Mouse (Mus musculus) MEL (cell line): ENCODE measurements around the gene Rbbp9. TPM values are rescaled to one million over a fixed set of nuclear protein-coding genes. Genes with fewer than 3 reads are reported as not detected.

Experiments used
- DNase-seq: peaks from one replicate; pipeline ENCODE4 v3.0.0; 2011; ENCODE audit warnings: low read depth, low spot score
- H3K27ac ChIP-seq: 2 replicates; pipeline ENCODE4 v1.5.1; 2012; ENCODE audit warnings: low read depth, mild to moderate bottlenecking, control low read depth, low read length, moderate library complexity; ENCODE audit not compliant: control insufficient read depth
- H3K27me3 ChIP-seq, 2 experiments: fragments of 150-350 bp in 1 of 2; sonication (generic) in 1 of 2; 2 replicates each; pipeline ENCODE4 v1.6.1; 2012; ENCODE audit warnings: low read length in 2 of 2, mild to moderate bottlenecking in 2 of 2, improper control_type of control experiment in 1 of 2, moderate library complexity in 1 of 2; ENCODE audit not compliant: insufficient read depth in 2 of 2, control insufficient read depth in 1 of 2
- H3K36me3 ChIP-seq, 2 experiments: 2 replicates each; pipeline ENCODE4 v1.6.1; 2012 to 2014; ENCODE audit warnings: low read length in 2 of 2, improper control_type of control experiment in 1 of 2, inconsistent platforms in 1 of 2, mild to moderate bottlenecking in 1 of 2; ENCODE audit not compliant: insufficient read depth in 2 of 2, control insufficient read depth in 1 of 2
- H3K4me1 ChIP-seq, 2 experiments: fragments of 150-350 bp in 1 of 2; sonication (generic) in 1 of 2; 2 replicates each; pipeline ENCODE4 v1.6.1; 2012; ENCODE audit warnings: low read length in 2 of 2, improper control_type of control experiment in 1 of 2, mild to moderate bottlenecking in 1 of 2; ENCODE audit not compliant: insufficient read depth in 2 of 2, control insufficient read depth in 1 of 2
- H3K4me3 ChIP-seq, 2 experiments: fragments of 150-350 bp in 1 of 2; sonication (generic) in 1 of 2; 2 replicates each; pipeline ENCODE4 v1.5.1; 2012; ENCODE audit warnings: low read depth in 2 of 2, low read length in 2 of 2, mild to moderate bottlenecking in 2 of 2, moderate library complexity in 2 of 2, control low read depth in 1 of 2, improper control_type of control experiment in 1 of 2; ENCODE audit not compliant: control insufficient read depth in 1 of 2, insufficient read depth in 1 of 2
- H3K79me2 ChIP-seq: 2 replicates; pipeline ENCODE4 v1.6.1; 2012; ENCODE audit warnings: mild to moderate bottlenecking, low read length, moderate library complexity; ENCODE audit not compliant: control insufficient read depth, poor library complexity, insufficient read depth
- H3K9ac ChIP-seq: 2 replicates; pipeline ENCODE4 v1.6.1; 2012; ENCODE audit warnings: low read depth, mild to moderate bottlenecking, control low read depth, low read length, moderate library complexity; ENCODE audit not compliant: control insufficient read depth, poor library complexity, severe bottlenecking
- H3K9me3 ChIP-seq: fragments of 150-350 bp; sonication (generic); replicated peaks from 2 replicates; pipeline ENCODE4 v1.6.1; 2012; ENCODE audit warnings: mild to moderate bottlenecking, low read length, improper control_type of control experiment, moderate library complexity; ENCODE audit not compliant: insufficient read depth
- CHD2 ChIP-seq: IDR thresholded peaks from 2 replicates; pipeline ENCODE4 v1.6.1; 2011; ENCODE audit warnings: low read length, improper control_type of control experiment
- E2F4 ChIP-seq: IDR thresholded peaks from 2 replicates; pipeline ENCODE4 v1.6.1; 2011; ENCODE audit warnings: low read depth, low read length, improper control_type of control experiment, borderline replicate concordance
- EP300 ChIP-seq, 2 experiments: IDR thresholded peaks; 2 replicates each; pipeline ENCODE4 v1.6.1; 2011; ENCODE audit warnings: improper control_type of control experiment in 2 of 2, low read length in 2 of 2, low read depth in 1 of 2, mild to moderate bottlenecking in 1 of 2
- ETS1 ChIP-seq: IDR thresholded peaks from 2 replicates; pipeline ENCODE4 v1.6.1; 2012; ENCODE audit warnings: low read depth, mild to moderate bottlenecking, inconsistent platforms, low read length, improper control_type of control experiment, moderate library complexity
- KAT2A ChIP-seq: conservative IDR thresholded peaks from 2 replicates; pipeline ENCODE4 v1.6.1; 2012; ENCODE audit warnings: low read depth, low read length, improper control_type of control experiment, inconsistent platforms
- MAZ ChIP-seq: IDR thresholded peaks from 2 replicates; pipeline ENCODE4 v1.6.1; 2012; ENCODE audit warnings: low read depth, mild to moderate bottlenecking, inconsistent platforms, low read length, improper control_type of control experiment
- MEF2A ChIP-seq: IDR thresholded peaks from 2 replicates; pipeline ENCODE4 v1.6.1; 2014; ENCODE audit warnings: low read depth, mild to moderate bottlenecking, inconsistent platforms, low read length, improper control_type of control experiment; ENCODE audit not compliant: poor library complexity, insufficient replicate concordance, severe bottlenecking; ENCODE audit errors: extremely low read depth
- MYB ChIP-seq: IDR thresholded peaks from 2 replicates; pipeline ENCODE4 v1.6.1; 2011; ENCODE audit warnings: mild to moderate bottlenecking, low read depth, low read length, improper control_type of control experiment
- NRF1 ChIP-seq: IDR thresholded peaks from 2 replicates; pipeline ENCODE4 v1.6.1; 2014; ENCODE audit warnings: low read depth, mild to moderate bottlenecking, inconsistent platforms, low read length, improper control_type of control experiment, moderate library complexity; ENCODE audit not compliant: poor library complexity, insufficient read depth, severe bottlenecking
- POLR2A ChIP-seq, 2 experiments: IDR thresholded peaks; 2 replicates each; pipeline ENCODE4 v1.6.1; 2011 to 2012; ENCODE audit warnings: low read length in 2 of 2, mild to moderate bottlenecking in 2 of 2, control low read depth in 1 of 2, improper control_type of control experiment in 1 of 2, low read depth in 1 of 2, moderate library complexity in 1 of 2; ENCODE audit not compliant: control insufficient read depth in 1 of 2, insufficient read depth in 1 of 2, poor library complexity in 1 of 2
- POLR2AphosphoS5 ChIP-seq: IDR thresholded peaks from 2 replicates; pipeline ENCODE4 v1.6.1; 2012; ENCODE audit warnings: low read depth, borderline replicate concordance, mild to moderate bottlenecking, inconsistent platforms, low read length, moderate library complexity, mixed read lengths
- RAD21 ChIP-seq: IDR thresholded peaks from 2 replicates; pipeline ENCODE4 v1.6.1; 2011; ENCODE audit warnings: mild to moderate bottlenecking, low read depth, low read length, improper control_type of control experiment
- RCOR1 ChIP-seq: IDR thresholded peaks from 2 replicates; pipeline ENCODE4 v1.6.1; 2012; ENCODE audit warnings: low read depth, mild to moderate bottlenecking, inconsistent platforms, low read length, improper control_type of control experiment
- SIN3A ChIP-seq: IDR thresholded peaks from 2 replicates; pipeline ENCODE4 v1.6.1; 2012; ENCODE audit warnings: low read length, improper control_type of control experiment, inconsistent platforms
- TCF12 ChIP-seq: IDR thresholded peaks from 2 replicates; pipeline ENCODE4 v1.6.1; 2014; ENCODE audit warnings: low read depth, mild to moderate bottlenecking, inconsistent platforms, low read length, improper control_type of control experiment, moderate library complexity
- USF2 ChIP-seq, 2 experiments: IDR thresholded peaks; 2 replicates each; pipeline ENCODE4 v1.6.1; 2011 to 2012; ENCODE audit warnings: improper control_type of control experiment in 2 of 2, low read length in 2 of 2, borderline replicate concordance in 1 of 2, inconsistent platforms in 1 of 2, low read depth in 1 of 2, mild to moderate bottlenecking in 1 of 2; ENCODE audit not compliant: insufficient read depth in 1 of 2
- ZMIZ1 ChIP-seq: IDR thresholded peaks from 2 replicates; pipeline ENCODE4 v1.6.1; 2012; ENCODE audit warnings: low read depth, mild to moderate bottlenecking, inconsistent platforms, low read length, improper control_type of control experiment, moderate library complexity
- polyA plus RNA-seq, 2 experiments: library from polyadenylated mRNA; stranded (reverse) in 1 of 2; unstranded in 1 of 2; fragments of >175 nt in 1 of 2; fragments of >200 nt in 1 of 2; gene quantifications; 2 replicates each; pipeline versions ENCODE4 v1.2.1 to v1.2.4; 2012; ENCODE audit warnings: low replicate concordance in 2 of 2, low read depth in 1 of 2; ENCODE audit not compliant: insufficient read length in 2 of 2, insufficient read depth in 1 of 2, missing spikeins in 1 of 2
- total RNA-seq: library from RNA; depleted of rRNA; stranded (reverse); fragments of 300-350 nt; gene quantifications from 2 replicates; pipeline ENCODE4 v1.2.3, GENCODE M21; 2012

Gene Rbbp9
- total and polyA plus RNA-seq, 3 experiments, result 0.08 to 0.15 TPM; not detected in 1

DNA sequence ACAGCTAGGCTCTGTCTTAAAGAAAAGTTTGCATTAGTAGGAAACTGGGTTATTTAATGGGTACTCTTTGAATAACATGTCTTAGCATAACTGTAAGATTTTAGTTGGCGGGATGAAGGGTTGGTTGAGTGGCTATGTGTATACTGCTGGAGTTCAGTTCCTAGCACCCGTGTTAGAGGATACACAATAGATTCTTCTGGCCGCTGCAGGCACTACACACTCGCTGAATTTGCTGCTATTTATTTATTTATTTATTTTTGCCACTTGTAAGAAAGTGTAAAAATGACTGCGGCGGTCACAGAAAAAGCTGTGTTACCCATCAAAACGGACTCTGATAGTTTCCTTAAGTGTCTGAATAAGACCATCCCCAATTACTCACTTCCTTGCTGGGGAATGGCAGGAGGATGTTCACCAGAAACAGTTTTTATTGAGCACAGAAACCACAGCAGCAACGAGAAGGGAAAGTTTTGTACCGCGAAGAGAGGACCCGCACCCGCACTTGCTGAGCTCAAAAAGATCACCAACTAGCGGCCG, 4.7 kb upstream of the Rbbp9 start:
- Histone ChIP-seq H3K9me3 (no peaks in the 10 kb centered on the region), H3K27me3 (no peaks in the 10 kb centered on the region), H3K9ac (peak overlapping the region; percentile 73), H3K4me1 (peaks cover 0 to 3% of the 10 kb centered on the region in 2 experiments; a peak in 2 of 4 replicates), H3K4me3 (peak overlapping the region; percentile 83 to 93), H3K79me2 (peaks cover 13% of the 10 kb centered on the region), H3K36me3 (peaks cover 2 to 6% of the 10 kb centered on the region in 2 experiments; a peak in 3 of 4 replicates)
- no peak for DNase-seq
- TF ChIP-seq RCOR1 (no peak), MYB (no peak)
- TF ChIP-seq, all 39 proteins: peak for 0
- peak overlapping the region; percentile 88 for H3K27ac ChIP-seq

DNA sequence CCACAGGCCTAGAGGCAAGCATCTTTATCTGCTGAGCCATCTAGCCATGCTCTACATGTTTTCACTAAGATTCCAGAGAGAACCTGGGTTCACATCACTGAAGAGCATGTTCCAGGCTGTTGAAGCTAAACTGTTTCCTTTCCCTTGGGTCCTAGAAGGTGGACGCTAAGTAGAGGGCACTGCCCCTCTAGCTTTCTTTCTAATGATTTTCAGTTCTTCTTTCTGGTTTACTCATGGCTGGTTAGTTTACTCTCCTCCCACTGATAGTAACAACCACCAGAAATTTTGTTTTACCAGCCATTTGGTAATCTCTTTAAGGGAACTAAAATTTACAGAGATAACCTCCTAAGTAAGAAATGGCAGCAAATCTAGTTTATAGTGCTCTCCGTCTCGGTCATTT, 3.2 kb upstream of the Rbbp9 start:
- Histone ChIP-seq H3K27ac (no peak overlapping the region), H3K79me2 (peaks cover 13% of the 10 kb centered on the region), H3K9me3 (no peaks in the 10 kb centered on the region), H3K9ac (no peak overlapping the region), H3K27me3 (no peaks in the 10 kb centered on the region), H3K4me1 (peaks cover 0 to 3% of the 10 kb centered on the region in 2 experiments; a peak in 2 of 4 replicates), H3K36me3 (peaks cover 0 to 6% of the 10 kb centered on the region in 2 experiments; a peak in 2 of 4 replicates), H3K4me3 (no peak overlapping the region)
- DNase-seq, result no peak
- TF ChIP-seq MEF2A, result no peak
- no peak for TF ChIP-seq SIN3A
- TF ChIP-seq CHD2, result no peak
- TF ChIP-seq TCF12, result no peak
- TF ChIP-seq NRF1, result no peak
- TF ChIP-seq ZMIZ1, result no peak
- TF ChIP-seq MAZ, result no peak
- TF ChIP-seq KAT2A, result no peak
- TF ChIP-seq POLR2AphosphoS5, result no peak

DNA sequence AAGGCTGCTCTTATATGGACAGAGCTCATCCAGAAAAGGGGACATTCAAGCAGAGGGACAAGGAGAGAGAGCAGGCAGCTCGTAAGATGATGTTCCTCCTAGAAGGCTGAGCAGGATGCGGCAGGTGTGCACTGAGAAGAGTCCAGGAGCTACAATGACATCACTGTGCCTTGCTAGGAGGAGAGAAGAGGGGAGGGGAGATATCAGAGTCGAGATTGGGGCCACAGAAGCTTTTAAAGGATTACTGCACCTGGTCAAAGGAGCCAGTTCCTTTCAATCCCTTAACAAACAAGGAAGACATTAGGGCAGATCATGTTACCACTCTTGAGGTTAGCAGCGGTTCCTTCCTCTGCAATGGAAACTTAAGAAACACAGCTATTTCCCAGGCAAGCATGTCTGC, 3.1 kb downstream of the Rbbp9 start:
- peaks cover 0 to 12% of the 10 kb centered on the region in 2 experiments; a peak in 2 of 4 replicates for H3K36me3 ChIP-seq
- no peaks in the 10 kb centered on the region for H3K79me2 ChIP-seq
- peaks cover 0 to 6% of the 10 kb centered on the region in 2 experiments; a peak in 3 of 4 replicates for H3K4me1 ChIP-seq
- H3K27ac ChIP-seq, result no peak overlapping the region
- TF ChIP-seq CHD2 (no peak), EP300 (IDR thresholded peaks at IDR 0.05; ENCODE audit: low read depth in 1 of 2, low read length in 2 of 2) (no peak), RAD21 (no peak), E2F4 (no peak), POLR2A (IDR thresholded peaks at IDR 0.05; ENCODE audit: control insufficient read depth in 1 of 2, insufficient read depth in 1 of 2, low read depth in 1 of 2, low read length in 2 of 2, poor library complexity in 1 of 2) (no peak), USF2 (IDR thresholded peaks at IDR 0.05; ENCODE audit: borderline replicate concordance in 1 of 2, insufficient read depth in 1 of 2, low read depth in 1 of 2, low read length in 2 of 2) (no peak), POLR2AphosphoS5 (no peak), ETS1 (no peak)
- DNase-seq, result no peak
- no peaks in the 10 kb centered on the region for H3K9me3 ChIP-seq
- no peak overlapping the region for H3K9ac ChIP-seq
- H3K4me3 ChIP-seq, result no peak overlapping the region
- H3K27me3 ChIP-seq, result no peaks in the 10 kb centered on the region
